10 mouse cellular contexts compared by ENCODE assay signal in genomic region chr12:83424086-83424719, GRCm38 (mm10).
DNase-seq lines count a peak whose midpoint lies in the region; ATAC-seq lines count a peak whose summit lies in the region.
"Had no signal": no experiment of that assay in that cellular context is flagged by ENCODE, and none has a peak within 500 bp of the region (broad histone marks: within the 10 kb centered on the region; RNA-seq: fewer than 3 reads in every experiment).

No protein-coding gene starts in this region.

- H3K9ac ChIP-seq in heart, embryonic 14.5 days (ENCODE audit: low read length): peak overlapping the region; percentile 45
- H3K9ac ChIP-seq: lung, embryonic 15.5 days had no signal

- H3K36me3 ChIP-seq in heart, embryonic 14.5 days (ENCODE audit: control insufficient read depth, insufficient read depth, low read length): no peaks in the 10 kb centered on the region
- H3K36me3 ChIP-seq: lung, embryonic 15.5 days had no signal

- ATAC-seq in heart, embryonic 14.5 days (ENCODE audit: insufficient number of reproducible peaks, insufficient read depth, low FRiP score, low read depth): no peak
- ATAC-seq in megakaryocyte progenitor cell, adult 5-6 weeks (replicated peaks; ENCODE audit: poor library complexity): peak; percentile 35

- no peaks in the 10 kb centered on the region for H3K9me3 ChIP-seq in heart, embryonic 14.5 days (ENCODE audit: control insufficient read depth, low read length)
- H3K9me3 ChIP-seq: lung, embryonic 15.5 days had no signal

- H3K27me3 ChIP-seq in heart, embryonic 14.5 days (ENCODE audit: control insufficient read depth, insufficient read depth, low read length): no peaks in the 10 kb centered on the region
- H3K27me3 ChIP-seq: lung, embryonic 15.5 days had no signal

- H3K4me2 ChIP-seq in heart, embryonic 14.5 days (ENCODE audit: low read length): peak overlapping the region; percentile 46
- H3K4me2 ChIP-seq: lung, embryonic 15.5 days had no signal

- WGBS in heart, embryonic 14.5 days: 47% methylated on average over 12 of the region's 12 CpGs

- no peak for DNase-seq in heart, adult 9 months (ENCODE audit: low spot score in 2 of 2)
- DNase-seq in adrenal gland, adult 2 months: peak; percentile 90
- DNase-seq in cerebellum, postnatal 25 days: peak; percentile 75 to 82
- no peak for DNase-seq in kidney, postnatal 36 days
- DNase-seq in lung, postnatal 10 days: no peak
- DNase-seq in kidney, postnatal 4 days: no peak
- DNase-seq: thymus, postnatal 14 days had no signal

- 0 out of 4 replicates have a peak overlapping the region, but pooled peaks of 1 of the 2 experiments have one; percentile 17 for H3K4me3 ChIP-seq in heart, embryonic 14.5 days (ENCODE audit: control insufficient read depth in 1 of 2, insufficient read depth in 1 of 2, low read depth in 1 of 2, low read length in 2 of 2)
- H3K4me3 ChIP-seq: lung, embryonic 15.5 days had no signal

- H3K4me1 ChIP-seq in heart, embryonic 14.5 days (ENCODE audit: control insufficient read depth in 2 of 2, insufficient read depth in 2 of 2, low read length in 2 of 2): peaks cover 34 to 52% of the 10 kb centered on the region in 2 experiments

- H3K27ac ChIP-seq in heart, embryonic 14.5 days (replicated peaks in 1 of 2; ENCODE audit: control insufficient read depth in 1 of 2, insufficient read depth in 1 of 2, low read depth in 2 of 2, low read length in 2 of 2): peak overlapping the region; percentile 91 to 98
- H3K27ac ChIP-seq: lung, embryonic 15.5 days had no signal

Comparison
In these comparisons a context has a peak if more than half of its experiments do, and no peak if none do; other contexts are left out.
1. DNase-seq: peak in adrenal gland, adult 2 months (single experiment) and cerebellum, postnatal 25 days (2 of 2); none in heart, adult 9 months (0 of 2), kidney, postnatal 36 days (0 of 2), lung, postnatal 10 days (single experiment) and kidney, postnatal 4 days (0 of 2).